Mouse (Mus musculus): ENCODE measurements around the gene Lrmp. TPM values are rescaled to one million over a fixed set of nuclear protein-coding genes. Genes with fewer than 3 reads are reported as not detected.
"Not testable (repeated sequence)": the region's sequence is repeated elsewhere in the genome, so short reads cannot be mapped to it uniquely, and the experiment has no call there.

The Lrmp gene
- total RNA-seq, 2 experiments from 2014 or later: 1.9 to 2.2 TPM

- no peak for DNase-seq
These were observed 11.1 kb upstream of the Lrmp start for GRCm38 (mm10) chr6:145104241-145104939.

GRCm38 (mm10) chr6:145105439-145105838, 10.0 kb upstream of the Lrmp start:
- no peak for DNase-seq

- no peak for DNase-seq
These were observed 9.2 kb upstream of the Lrmp start for GRCm38 (mm10) chr6:145106163-145106842.

GRCm38 (mm10) chr6:145110786-145111185, 4.7 kb upstream of the Lrmp start:
- no peak for DNase-seq

- peak; percentile 49 to 70 for DNase-seq
These were observed 2.6 kb upstream of the Lrmp start for GRCm38 (mm10) chr6:145112865-145113264.

- DNase-seq: no peak
These were observed 892 bp upstream of the Lrmp start for GRCm38 (mm10) chr6:145114561-145114960.

GRCm38 (mm10) chr6:145116098-145116672, 732 bp downstream of the Lrmp start:
- DNase-seq: no peak

- DNase-seq: no peak
These were observed 4.6 kb downstream of the Lrmp start for GRCm38 (mm10) chr6:145120086-145120485.

GRCm38 (mm10) chr6:145120787-145121589, 5.5 kb downstream of the Lrmp start:
- DNase-seq: peak; percentile 22 to 35

GRCm38 (mm10) chr6:145121590-145122420, 6.4 kb downstream of the Lrmp start:
- DNase-seq: peak in 1 of 2 experiments; percentile 51

- DNase-seq: no peak
These were observed 7.1 kb downstream of the Lrmp start for GRCm38 (mm10) chr6:145122423-145123059.

- DNase-seq: no peak
These were observed 7.9 kb downstream of the Lrmp start for GRCm38 (mm10) chr6:145123136-145124060.

- no peak for DNase-seq
These were observed 9.2 kb downstream of the Lrmp start for GRCm38 (mm10) chr6:145124621-145125020.

- peak; percentile 16 to 39 for DNase-seq
These were observed 10.2 kb downstream of the Lrmp start for GRCm38 (mm10) chr6:145125591-145126113.

- DNase-seq: no peak
These were observed 12.2 kb downstream of the Lrmp start for GRCm38 (mm10) chr6:145127652-145128051.

GRCm38 (mm10) chr6:145129563-145129962, 14.1 kb downstream of the Lrmp start:
- no peak for DNase-seq

GRCm38 (mm10) chr6:145131991-145132390, 16.5 kb downstream of the Lrmp start:
- no peak for DNase-seq

- DNase-seq: not testable (repeated sequence)
These were observed 17.5 kb downstream of the Lrmp start for GRCm38 (mm10) chr6:145132969-145133368.

GRCm38 (mm10) chr6:145135295-145135694, 19.8 kb downstream of the Lrmp start:
- DNase-seq: no peak

GRCm38 (mm10) chr6:145135804-145136203, 20.4 kb downstream of the Lrmp start:
- peak in 1 of 2 experiments; percentile 14 for DNase-seq

Measured in adrenal gland, postnatal 36 days (tissue).